In the genomic region with DNA sequence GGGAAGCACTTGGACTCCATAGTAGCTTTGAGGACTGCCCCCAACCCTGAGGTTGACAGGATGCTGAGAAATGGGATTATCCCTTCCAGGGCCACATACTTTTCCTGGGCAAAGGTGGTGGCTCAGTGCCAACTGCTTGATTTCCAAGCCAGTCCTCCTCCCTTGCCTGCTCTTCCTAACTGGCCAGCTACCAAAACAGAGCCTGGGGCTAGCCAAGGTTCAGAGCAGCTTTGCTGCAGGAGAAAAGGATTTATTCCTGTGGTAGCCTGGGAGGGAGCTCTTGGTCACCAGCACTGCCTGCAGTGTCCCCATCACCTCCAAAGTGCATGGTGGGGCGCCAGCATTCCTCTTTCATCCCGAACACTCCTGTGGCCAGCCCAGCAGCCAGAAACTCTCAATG, we compare ENCODE assay signal across 9 mouse cellular contexts. TPM values are rescaled to one million over a fixed set of nuclear protein-coding genes. Genes with fewer than 3 reads are reported as not detected.
A peak's percentile ranks its signal among the peaks of the same experiment; 100 is the strongest.
DNase-seq lines count a peak whose midpoint lies in the region; ATAC-seq and TF ChIP-seq lines count a peak whose summit lies in the region.
"Had no signal": no experiment of that assay in that cellular context is flagged by ENCODE, and none has a peak within 500 bp of the region (broad histone marks: within the 10 kb centered on the region; RNA-seq: fewer than 3 reads in every experiment).

No protein-coding gene starts in this region.

- WGBS in kidney, embryonic 14.5 days: 68% methylated on average over 2 of the region's 2 CpGs
- 70% methylated on average over 2 of the region's 2 CpGs for whole genome bisulfite sequencing in stomach, postnatal 0 days

- no peak overlapping the region for H3K27ac ChIP-seq in kidney, embryonic 14.5 days (ENCODE audit: low read depth, low read length)
- H3K27ac ChIP-seq in stomach, postnatal 0 days (replicated peaks): no peak overlapping the region
- H3K27ac ChIP-seq: lung, embryonic 15.5 days had no signal

- H3K4me1 ChIP-seq in kidney, embryonic 14.5 days (ENCODE audit: control insufficient read depth, insufficient read depth, low read length): no peaks in the 10 kb centered on the region
- H3K4me1 ChIP-seq in stomach, postnatal 0 days (replicated peaks; ENCODE audit: control insufficient read depth, insufficient read depth): no peaks in the 10 kb centered on the region

- no peaks in the 10 kb centered on the region for H3K27me3 ChIP-seq in kidney, embryonic 14.5 days (ENCODE audit: control insufficient read depth, insufficient read depth, low read length)
- H3K27me3 ChIP-seq in stomach, postnatal 0 days (ENCODE audit: control insufficient read depth, insufficient read depth, low read length): no peaks in the 10 kb centered on the region
- H3K27me3 ChIP-seq: lung, embryonic 15.5 days had no signal

- H3K4me2 ChIP-seq in kidney, embryonic 14.5 days (replicated peaks; ENCODE audit: low read depth, low read length): no peak overlapping the region
- no peak overlapping the region for H3K4me2 ChIP-seq in stomach, postnatal 0 days (replicated peaks; ENCODE audit: low read depth)
- H3K4me2 ChIP-seq: lung, embryonic 15.5 days had no signal

- H3K36me3 ChIP-seq in kidney, embryonic 14.5 days (ENCODE audit: control insufficient read depth, insufficient read depth, low read length): no peaks in the 10 kb centered on the region
- H3K36me3 ChIP-seq in stomach, postnatal 0 days (ENCODE audit: control insufficient read depth, insufficient read depth, low read length): no peaks in the 10 kb centered on the region
- H3K36me3 ChIP-seq: lung, embryonic 15.5 days had no signal

- no peak overlapping the region for H3K9ac ChIP-seq in kidney, embryonic 14.5 days (ENCODE audit: low read depth, low read length)
- no peak overlapping the region for H3K9ac ChIP-seq in stomach, postnatal 0 days (ENCODE audit: low read length)
- H3K9ac ChIP-seq: lung, embryonic 15.5 days had no signal

- TF ChIP-seq EP300 in stomach, postnatal 0 days (optimal IDR thresholded peaks at IDR 0.05): no peak

- DNase-seq in kidney, adult 18-20 months: peak; percentile 63
- peak; percentile 37 for DNase-seq in NIH3T3 (ENCODE audit: low read depth)
- DNase-seq in cerebellum, adult 11 months: peak; percentile 40
- DNase-seq in kidney, adult 8-10 months: peak; percentile 72 to 76
- no peak for DNase-seq in right cerebral cortex, postnatal 36 days (ENCODE audit: low spot score in 2 of 2)
- DNase-seq in stomach, postnatal 0 days (ENCODE audit: low spot score): no peak

- no peak overlapping the region for H3K4me3 ChIP-seq in kidney, embryonic 14.5 days (ENCODE audit: low read length)
- no peak overlapping the region for H3K4me3 ChIP-seq in stomach, postnatal 0 days (ENCODE audit: low read depth, low read length)
- H3K4me3 ChIP-seq: lung, embryonic 15.5 days had no signal

- ATAC-seq in kidney, embryonic 14.5 days (ENCODE audit: low FRiP score, low TSS enrichment): no peak
- no peak for ATAC-seq in erythroid progenitor cell, adult 5-6 weeks (replicated peaks; ENCODE audit: low FRiP score, poor library complexity, severe bottlenecking)
- no peak for ATAC-seq in stomach, postnatal 0 days (ENCODE audit: low FRiP score, low TSS enrichment)

- no peak for TF ChIP-seq CTCF in stomach, postnatal 0 days (IDR thresholded peaks at IDR 0.05; ENCODE audit: low read depth)

- H3K9me3 ChIP-seq in kidney, embryonic 14.5 days (ENCODE audit: control insufficient read depth, low read length): no peaks in the 10 kb centered on the region
- H3K9me3 ChIP-seq in stomach, postnatal 0 days (ENCODE audit: control insufficient read depth, low read length): no peaks in the 10 kb centered on the region
- H3K9me3 ChIP-seq: lung, embryonic 15.5 days had no signal

RNA-seq across cellular contexts. Expression of a gene that starts 33.6 kb away (rescaled TPM):
- polyA plus RNA-seq in kidney, embryonic 14.5 days (2014; fragmentation: Nextera tagmentation; extraction: Ambion mirVana): 2.0 and 2.6 TPM in 2 replicates
- total RNA-seq in erythroid progenitor cell, adult 5-6 weeks (2015; ENCODE audit: low replicate concordance): 2.1 TPM in 1 of 2 replicates, not detected in the other
- 0.26 and 0.30 TPM in 2 replicates for total RNA-seq in erythroid progenitor cell, adult 5-6 weeks (2017; ENCODE audit: low replicate concordance)
- polyA plus RNA-seq in stomach, postnatal 0 days (2015; fragmentation: Nextera tagmentation; extraction: Ambion mirVana): 0.56 and 0.64 TPM in 2 replicates

Comparison
In these comparisons a context has a peak if more than half of its experiments do, and no peak if none do; other contexts are left out.
1. DNase-seq: peak in kidney, adult 18-20 months (single experiment), NIH3T3 (single experiment), cerebellum, adult 11 months (single experiment) and kidney, adult 8-10 months (2 of 2); none in right cerebral cortex, postnatal 36 days (0 of 2) and stomach, postnatal 0 days (single experiment).